Mouse (Mus musculus) liver, embryonic 14.5 days (tissue): ENCODE data around the gene Mn1. TPM values are rescaled to one million over a fixed set of nuclear protein-coding genes. Genes with fewer than 3 reads are reported as not detected.
A peak's percentile ranks its signal among the peaks of the same experiment; 100 is the strongest.

Experiments used
- ATAC-seq: fragments of 200-750 bp; cut with Nextera tagmentation; 2 replicates; pipeline ENCODE4 v1.8.0; 2017; ENCODE audit warnings: moderate number of reproducible peaks, mild to moderate bottlenecking, moderate library complexity; ENCODE audit not compliant: insufficient read depth
- DNase-seq, 3 experiments: peaks; one replicate each; pipeline ENCODE4 v3.0.0-alpha.2; 2012 to 2013; ENCODE audit warnings: low read depth in 3 of 3, low spot score in 3 of 3
- H3K27ac ChIP-seq: fragments of 300-500 bp; sonication (generic); 2 replicates; pipeline ENCODE4 v1.5.1; 2014; ENCODE audit warnings: moderate library complexity, mild to moderate bottlenecking, control low read depth, inconsistent platforms
- H3K27me3 ChIP-seq: fragments of 300-500 bp; sonication (generic); 2 replicates; pipeline ENCODE4 v1.6.1; 2014; ENCODE audit warnings: mild to moderate bottlenecking, low read length, moderate library complexity; ENCODE audit not compliant: control insufficient read depth, insufficient read depth
- H3K36me3 ChIP-seq: fragments of 300-500 bp; sonication (generic); replicated peaks from 2 replicates; pipeline ENCODE4 v1.6.1; 2014; ENCODE audit warnings: low read depth; ENCODE audit not compliant: control insufficient read depth, insufficient read depth
- H3K4me1 ChIP-seq, 2 experiments: fragments of 200-500 bp in 1 of 2; fragments of 300-500 bp in 1 of 2; sonication (generic) in 1 of 2; replicated peaks; 2 replicates each; pipeline ENCODE4 v1.6.1; 2012 to 2014; ENCODE audit warnings: antibody characterized with exemption in 1 of 2, inconsistent platforms in 1 of 2, low read length in 1 of 2; ENCODE audit not compliant: control insufficient read depth in 2 of 2, insufficient read depth in 2 of 2
- H3K4me2 ChIP-seq: fragments of 300-500 bp; sonication (generic); 2 replicates; pipeline ENCODE4 v1.6.1; 2014; ENCODE audit warnings: low read depth, mild to moderate bottlenecking, control low read depth, moderate library complexity
- H3K4me3 ChIP-seq, 2 experiments: fragments of 200-500 bp in 1 of 2; fragments of 300-500 bp in 1 of 2; sonication (generic) in 1 of 2; 2 replicates each; pipeline ENCODE4 v1.5.1; 2012 to 2014; ENCODE audit warnings: low read depth in 2 of 2, low read length in 2 of 2, mild to moderate bottlenecking in 2 of 2, control low read depth in 1 of 2, inconsistent platforms in 1 of 2, moderate library complexity in 1 of 2; ENCODE audit not compliant: insufficient read depth in 1 of 2
- H3K9ac ChIP-seq: fragments of 300-500 bp; sonication (generic); replicated peaks from 2 replicates; pipeline ENCODE4 v1.6.1; 2014; ENCODE audit warnings: mild to moderate bottlenecking, control low read depth, moderate library complexity
- H3K9me3 ChIP-seq: fragments of 300-500 bp; sonication (generic); 2 replicates; pipeline ENCODE4 v1.6.1; 2016; ENCODE audit warnings: low read length, mixed read lengths; ENCODE audit not compliant: control insufficient read depth
- CTCF ChIP-seq: IDR thresholded peaks from 2 replicates; pipeline ENCODE4 v1.5.1; 2016; ENCODE audit warnings: antibody characterized with exemption, low read depth, control low read depth
- EP300 ChIP-seq: IDR thresholded peaks from 2 replicates; pipeline ENCODE4 v1.6.1; 2016; ENCODE audit warnings: antibody characterized with exemption, low read depth
- WGBS: fragments of 180-500 bp; shearing (Covaris S2); extraction: QIAGEN DNeasy Blood & Tissue Kit; methylation state at CpG from one replicate; pipeline ENCODE4 v1.1.7; 2014; ENCODE audit not compliant: insufficient replicate concordance; 5-methylcytosine and 5-hydroxymethylcytosine counted together
- polyA plus RNA-seq, 2 experiments: library from polyadenylated mRNA; depleted of rRNA in 1 of 2; stranded (reverse) in 1 of 2; unstranded in 1 of 2; fragments of >200 nt; fragmentation: Nextera tagmentation in 1 of 2; extraction: Ambion mirVana in 1 of 2; gene quantifications; 2 replicates each; pipeline versions ENCODE4 v1.2.1 to v1.2.3; 2012 to 2014

The Mn1 gene
- polyA plus RNA-seq, 2 experiments = 0.44 to 0.81 TPM

DNA sequence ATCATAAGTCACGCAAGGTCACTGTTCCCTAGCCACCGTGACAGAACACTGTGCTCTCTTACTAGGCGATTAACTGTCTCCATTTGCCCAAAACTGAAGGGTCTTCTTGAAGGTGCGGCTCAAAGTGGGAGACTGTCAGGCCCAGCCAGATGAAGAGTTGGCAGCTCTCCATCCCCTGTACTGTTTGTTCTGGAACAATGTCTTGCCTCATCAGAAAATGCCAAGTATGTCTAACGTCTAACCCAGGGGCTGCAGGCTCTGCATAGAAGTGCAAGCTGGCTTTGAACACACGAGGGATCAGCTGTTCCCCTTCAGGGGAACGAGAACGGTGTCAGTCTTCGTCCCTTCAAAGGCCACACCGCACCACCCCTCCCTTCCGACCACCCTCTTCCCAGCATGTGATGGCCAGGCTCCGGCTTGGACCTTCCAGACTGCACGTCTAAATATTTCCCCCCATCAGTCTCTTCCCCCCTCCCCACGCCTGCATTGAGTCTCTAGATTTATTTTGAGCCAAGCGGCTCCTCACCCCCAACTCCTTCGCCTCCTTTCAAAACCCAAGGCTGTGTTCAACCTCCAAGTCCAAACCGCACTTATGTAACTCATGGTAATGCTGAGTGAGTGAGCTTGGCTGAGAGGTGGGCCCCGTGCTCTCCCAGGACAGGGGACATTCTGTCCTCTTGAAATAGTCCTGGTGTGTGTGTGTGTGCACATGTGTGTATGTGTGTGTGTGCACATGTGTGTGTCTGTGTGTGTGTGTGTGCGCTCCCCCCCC, 15.1 kb upstream of the Mn1 start:
- Histone ChIP-seq H3K27ac (no peak overlapping the region), H3K4me3 (no peak overlapping the region), H3K4me2 (no peak overlapping the region), H3K9me3 (no peaks in the 10 kb centered on the region), H3K27me3 (no peaks in the 10 kb centered on the region), H3K4me1 (peaks cover 3 to 9% of the 10 kb centered on the region in 2 experiments; a peak in 3 of 4 replicates), H3K36me3 (no peaks in the 10 kb centered on the region), H3K9ac (no peak overlapping the region)
- TF ChIP-seq CTCF (no peak), EP300 (no peak)
- ATAC-seq (no peak), DNase-seq (no peak)
- 74% methylated on average over 19 of the region's 19 CpGs for WGBS

DNA sequence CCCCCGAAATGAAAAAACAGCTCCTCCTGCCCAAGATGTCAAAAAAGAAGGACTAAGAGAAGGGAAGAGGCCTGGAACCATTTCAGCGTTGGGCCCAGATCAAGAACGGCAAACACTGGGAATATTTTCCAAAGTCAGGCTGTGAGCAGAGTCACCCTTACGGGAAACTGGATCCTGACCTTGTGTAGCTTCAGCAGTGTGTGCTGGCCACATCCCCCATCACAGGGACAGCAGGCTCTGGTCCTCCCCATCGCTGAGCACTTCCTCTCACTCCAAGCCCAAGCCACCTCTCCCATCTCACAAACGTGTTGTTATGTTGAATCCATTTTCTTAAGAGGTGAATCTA, 14.5 kb upstream of the Mn1 start:
- Histone ChIP-seq H3K4me1 (peaks cover 3 to 9% of the 10 kb centered on the region in 2 experiments; a peak in 3 of 4 replicates), H3K36me3 (no peaks in the 10 kb centered on the region), H3K4me3 (no peak overlapping the region), H3K27me3 (no peaks in the 10 kb centered on the region), H3K4me2 (no peak overlapping the region), H3K9me3 (no peaks in the 10 kb centered on the region), H3K9ac (no peak overlapping the region), H3K27ac (no peak overlapping the region)
- no peak for TF ChIP-seq EP300
- no peak for TF ChIP-seq CTCF
- ATAC-seq = no peak
- no peak for DNase-seq
- WGBS = 70% methylated on average over 6 of the region's 6 CpGs

DNA sequence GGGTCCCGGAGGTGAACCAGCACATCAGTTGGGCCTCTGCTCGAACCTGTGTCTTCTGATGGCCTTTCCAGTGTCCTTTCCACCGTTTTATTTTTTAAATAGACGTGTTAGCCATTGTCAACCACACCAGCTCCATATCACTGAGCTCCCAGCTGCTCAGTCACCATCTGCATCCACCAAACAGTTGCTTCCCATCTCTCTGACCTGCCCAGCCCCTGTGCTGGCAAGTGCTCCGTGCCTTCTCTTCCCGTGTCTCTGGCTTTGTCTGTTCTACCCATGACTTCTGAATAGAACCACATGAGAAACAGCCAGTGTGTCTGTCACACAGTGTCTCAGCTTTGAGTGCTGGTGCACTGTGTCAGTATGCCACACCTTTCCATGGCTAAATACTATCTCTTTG, 12.4 kb upstream of the Mn1 start:
- Histone ChIP-seq H3K36me3 (no peaks in the 10 kb centered on the region), H3K4me1 (peaks cover 3 to 13% of the 10 kb centered on the region in 2 experiments; a peak in 3 of 4 replicates), H3K27ac (no peak overlapping the region), H3K9me3 (no peaks in the 10 kb centered on the region), H3K4me3 (no peak overlapping the region), H3K9ac (no peak overlapping the region), H3K27me3 (no peaks in the 10 kb centered on the region), H3K4me2 (no peak overlapping the region)
- ATAC-seq (no peak), DNase-seq (no peak)
- TF ChIP-seq CTCF (no peak), EP300 (no peak)
- 54% methylated on average over 6 of the region's 6 CpGs for WGBS

DNA sequence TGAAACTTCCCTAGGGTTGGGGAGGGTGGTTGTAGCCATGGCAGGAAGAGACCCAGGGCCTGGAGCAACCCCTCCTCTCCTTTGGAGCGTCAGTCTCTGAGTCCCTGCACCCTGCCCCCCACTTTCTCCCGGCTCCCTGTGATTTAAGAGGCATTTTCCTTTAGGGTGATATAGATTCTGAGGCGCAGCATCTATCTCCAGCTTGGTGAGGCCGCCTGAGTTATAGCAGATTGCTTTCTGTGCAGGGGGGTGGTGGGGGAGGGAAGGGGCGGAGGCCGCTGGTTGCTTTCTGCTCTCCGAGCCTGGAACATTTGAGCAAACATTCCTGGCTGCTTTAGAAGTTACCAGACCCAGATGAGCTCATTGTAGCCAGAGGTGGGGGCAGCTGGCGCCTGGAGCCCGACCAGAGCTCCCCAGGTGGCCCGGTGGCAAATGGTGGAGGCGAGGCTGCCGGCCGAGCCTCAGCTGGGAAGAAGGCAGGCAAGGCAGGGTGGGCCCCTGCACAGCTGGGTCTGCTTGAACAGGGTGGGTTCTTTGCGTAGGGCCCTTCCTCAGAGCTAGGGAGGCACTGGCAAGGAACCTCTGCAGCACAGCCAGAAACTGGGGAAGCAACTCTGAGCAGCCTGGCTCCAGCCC, 8.6 kb upstream of the Mn1 start:
- WGBS = 24% methylated on average over 14 of the region's 14 CpGs
- no peak overlapping the region for H3K4me2 ChIP-seq

DNA sequence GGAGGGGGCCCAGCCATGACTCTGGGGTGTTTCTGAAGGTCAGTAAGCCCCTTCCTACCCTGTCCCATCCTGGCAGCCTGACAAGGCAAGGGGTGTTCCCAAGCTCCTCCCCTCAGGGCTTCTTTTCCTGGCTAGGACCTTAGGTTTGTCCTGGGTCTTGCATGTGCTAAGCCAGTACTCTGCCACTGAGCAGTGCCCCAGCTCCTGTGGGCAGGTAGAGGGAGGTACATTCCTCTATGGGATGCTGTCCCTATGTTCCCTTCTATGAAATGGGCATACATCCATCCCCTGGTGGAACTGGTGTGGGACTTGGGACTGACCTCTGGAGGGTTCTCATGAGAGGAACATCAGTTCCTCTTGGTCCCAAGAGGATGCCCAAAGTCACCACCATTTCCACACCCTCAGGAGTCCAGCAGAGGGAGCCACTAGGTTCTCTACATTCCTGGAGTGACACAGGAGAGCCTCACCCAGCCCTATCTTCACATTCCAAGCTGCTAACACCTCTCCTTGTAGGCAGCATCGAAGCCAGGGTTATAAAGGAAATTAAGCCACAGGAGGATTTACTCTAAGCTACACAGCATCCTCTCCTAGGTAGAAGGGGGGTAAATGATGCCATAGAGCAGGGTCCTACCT, 7.6 kb upstream of the Mn1 start:
- no peak overlapping the region for H3K27ac ChIP-seq
- no peaks in the 10 kb centered on the region; the same call in 1 of the 2 replicates for H3K27me3 ChIP-seq
- H3K9ac ChIP-seq = no peak overlapping the region
- H3K4me3 ChIP-seq = no peak overlapping the region
- no peak overlapping the region for H3K4me2 ChIP-seq
- no peaks in the 10 kb centered on the region for H3K9me3 ChIP-seq
- no peaks in the 10 kb centered on the region for H3K36me3 ChIP-seq
- 0 out of 4 replicates have a peak, but pooled peaks cover 0 to 3% of the 10 kb centered on the region in 2 experiments for H3K4me1 ChIP-seq
- TF ChIP-seq EP300 (no peak), CTCF (peak; percentile 59)
- ATAC-seq (no peak), DNase-seq (no peak)
- 0% methylated on average over 1 of the region's 1 CpGs for WGBS

More for the DNA sequence above, 8.6 kb upstream of the Mn1 start:
- Histone ChIP-seq H3K27ac (no peak overlapping the region), H3K27me3 (no peaks in the 10 kb centered on the region; the same call in 1 of the 2 replicates), H3K4me3 (no peak overlapping the region), H3K4me1 (peaks cover 0 to 5% of the 10 kb centered on the region in 2 experiments; a peak in 2 of 4 replicates), H3K9ac (no peak overlapping the region), H3K9me3 (no peaks in the 10 kb centered on the region), H3K36me3 (no peaks in the 10 kb centered on the region)
- no peak for DNase-seq
- no peak for ATAC-seq
- no peak for TF ChIP-seq EP300
- TF ChIP-seq CTCF = no peak
